Mouse (Mus musculus) cerebellum, postnatal 10 days (tissue): Measurements from ENCODE around the gene Tas2r135.

Experiments
- DNase-seq, 2 experiments: peaks; one replicate each; pipeline ENCODE4 v3.0.0; 2021; ENCODE audit warnings: mixed read lengths in 2 of 2

The Tas2r135 gene

DNA sequence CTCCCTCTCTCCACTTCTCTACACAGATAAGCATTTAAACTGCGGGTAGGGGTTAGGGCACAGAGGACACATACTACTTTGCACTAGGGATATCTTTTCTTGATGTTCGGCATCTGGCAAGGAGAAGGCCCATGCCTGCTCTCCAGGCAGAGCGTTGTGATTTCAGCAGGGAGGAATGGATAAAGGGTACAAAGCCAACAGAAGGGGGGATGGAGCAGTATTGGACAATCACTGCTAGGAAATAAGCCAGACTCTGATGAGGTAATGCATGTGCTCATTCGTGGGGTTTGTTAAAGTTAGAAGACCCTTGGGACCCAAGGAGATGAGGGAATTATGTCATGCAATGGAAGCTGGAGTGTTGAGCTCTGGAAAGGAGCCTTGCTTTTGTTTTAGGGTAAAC, 30.5 kb upstream of the Tas2r135 start:
- no peak for DNase-seq

DNA sequence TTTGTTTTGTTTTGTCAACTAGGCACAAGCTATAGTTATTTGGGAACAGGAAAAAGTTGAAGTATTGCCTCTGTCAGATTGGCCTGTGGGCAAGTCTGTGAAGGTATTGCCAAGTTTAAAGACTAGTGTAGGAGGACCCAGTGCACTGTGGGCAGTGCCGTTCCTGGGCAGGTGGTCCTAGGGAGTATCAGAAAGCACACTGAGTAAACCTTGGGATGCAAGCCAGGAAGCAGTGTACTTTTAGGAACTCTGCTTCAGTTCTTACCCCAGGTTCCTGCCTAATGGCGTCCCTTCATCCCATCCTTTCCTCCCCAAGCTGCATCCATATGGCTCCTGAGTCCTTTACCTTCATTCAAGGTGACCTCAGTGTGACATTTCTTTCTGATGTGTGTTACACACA, 30.1 kb upstream of the Tas2r135 start:
- DNase-seq = no peak

DNA sequence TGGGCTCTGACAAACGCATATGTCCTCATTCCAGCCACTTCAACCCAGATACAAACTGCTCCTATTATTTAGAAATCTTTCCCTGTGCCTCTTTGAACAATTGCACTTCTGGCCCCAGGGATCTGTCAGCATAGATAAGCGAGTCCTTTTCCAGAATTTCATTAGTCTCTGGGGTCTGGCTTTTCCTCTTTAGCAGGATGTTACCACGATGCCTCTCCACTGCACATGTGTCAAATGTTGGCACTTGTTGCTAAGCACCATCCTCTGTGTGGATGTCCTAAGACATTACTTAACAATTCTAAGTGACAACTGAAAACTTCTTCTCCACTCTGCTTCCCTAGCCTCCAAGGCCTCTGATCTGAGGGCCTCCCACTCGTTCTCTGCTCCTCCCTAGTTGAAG, 29.2 kb upstream of the Tas2r135 start:
- no peak for DNase-seq

DNA sequence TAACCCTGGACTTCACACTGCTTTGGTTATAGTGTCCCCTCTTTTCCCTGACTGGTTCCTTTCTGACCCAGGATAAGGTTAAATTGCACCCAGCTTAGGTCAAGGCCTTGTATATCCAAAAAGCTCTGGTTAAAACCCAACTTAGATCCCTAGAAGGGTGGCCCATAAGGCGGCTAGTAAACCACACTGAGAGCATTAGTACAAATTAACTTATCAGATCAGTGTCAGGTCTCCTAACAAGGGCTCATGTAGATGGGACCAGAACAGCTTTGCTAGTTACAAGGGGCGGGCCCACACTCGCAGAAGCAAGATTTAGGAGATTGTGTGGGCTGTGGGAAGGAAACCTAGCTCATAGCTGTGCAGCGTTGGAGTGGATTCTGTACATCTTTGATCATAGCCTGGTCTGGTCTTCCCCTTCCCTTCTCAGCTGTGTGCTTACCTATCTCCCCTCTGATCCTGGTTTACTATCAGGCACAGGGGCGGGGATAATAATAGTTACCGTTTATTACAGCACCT, 28.7 kb upstream of the Tas2r135 start:
- DNase-seq = no peak

DNA sequence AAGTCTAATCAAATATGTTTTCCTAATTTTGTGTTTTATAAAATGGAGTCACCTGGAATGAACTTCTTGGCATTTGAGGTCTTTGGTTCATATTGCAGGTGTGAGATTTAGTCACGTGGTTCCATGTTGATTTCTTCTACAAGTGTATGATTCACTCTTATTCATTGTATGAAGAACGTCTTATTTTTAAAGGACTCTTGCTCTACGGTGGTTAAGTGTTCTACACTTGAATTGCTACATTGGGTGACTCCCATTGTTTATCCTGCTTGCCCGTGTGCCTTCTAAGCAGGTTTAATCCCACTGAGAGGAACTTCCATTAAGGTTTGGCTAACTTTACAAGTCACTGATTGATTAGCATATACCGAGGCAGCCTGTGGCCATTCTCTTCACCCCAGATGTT, 28.0 kb upstream of the Tas2r135 start:
- DNase-seq = no peak

DNA sequence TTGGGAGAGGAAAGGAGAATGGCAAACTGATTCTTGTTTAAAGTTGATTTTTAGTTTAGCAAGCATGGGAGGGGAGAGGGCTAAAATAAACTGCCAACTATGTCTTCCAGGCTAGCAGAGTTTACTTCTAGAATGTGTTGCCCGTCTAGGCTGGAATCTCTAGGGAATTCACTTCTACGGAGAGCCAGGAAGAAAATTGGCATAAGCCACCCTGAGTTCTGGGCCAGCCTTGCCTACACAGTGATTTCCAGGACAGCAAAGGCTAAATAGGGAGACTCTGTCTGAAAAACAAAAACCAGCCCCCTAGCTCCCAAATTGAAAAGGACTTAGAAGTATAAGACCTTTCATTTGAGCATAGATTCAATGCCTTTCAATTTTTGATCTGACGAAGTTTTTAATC, 25.7 kb upstream of the Tas2r135 start:
- DNase-seq = no peak

DNA sequence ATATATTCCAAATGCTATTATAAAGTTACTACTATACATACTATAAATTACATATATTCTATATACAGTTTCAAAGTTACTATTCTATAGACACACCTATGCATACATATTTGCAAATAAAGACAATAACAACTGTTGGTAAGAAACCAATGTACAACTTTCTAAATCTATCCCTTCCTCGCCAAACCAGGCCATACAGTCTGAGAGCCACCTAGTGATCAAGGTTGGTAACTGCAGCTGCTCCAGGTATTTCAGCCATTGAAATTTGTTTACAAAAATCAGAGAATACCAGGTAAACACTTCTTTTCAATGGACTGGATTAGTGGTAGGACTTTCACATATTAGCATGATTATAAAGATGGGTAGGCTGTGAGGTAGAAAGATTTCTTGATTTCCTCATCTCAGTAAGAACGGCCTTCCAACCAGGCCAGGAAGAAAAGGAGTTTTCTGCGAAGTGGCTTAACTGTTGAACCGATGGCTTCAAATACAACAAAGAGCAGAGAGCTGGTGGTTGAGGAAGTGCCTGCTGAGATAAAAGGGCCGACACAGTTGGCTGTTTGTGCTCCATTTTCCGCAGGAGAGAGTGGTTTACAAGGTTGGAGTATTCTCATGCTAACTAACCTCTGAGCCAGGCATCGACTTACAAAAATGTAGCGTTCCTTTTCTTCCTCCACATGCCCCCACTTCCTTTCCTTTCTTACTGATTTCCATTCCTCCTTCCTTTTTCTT, 24.7 kb upstream of the Tas2r135 start:
- peak; percentile 62 to 76 for DNase-seq

DNA sequence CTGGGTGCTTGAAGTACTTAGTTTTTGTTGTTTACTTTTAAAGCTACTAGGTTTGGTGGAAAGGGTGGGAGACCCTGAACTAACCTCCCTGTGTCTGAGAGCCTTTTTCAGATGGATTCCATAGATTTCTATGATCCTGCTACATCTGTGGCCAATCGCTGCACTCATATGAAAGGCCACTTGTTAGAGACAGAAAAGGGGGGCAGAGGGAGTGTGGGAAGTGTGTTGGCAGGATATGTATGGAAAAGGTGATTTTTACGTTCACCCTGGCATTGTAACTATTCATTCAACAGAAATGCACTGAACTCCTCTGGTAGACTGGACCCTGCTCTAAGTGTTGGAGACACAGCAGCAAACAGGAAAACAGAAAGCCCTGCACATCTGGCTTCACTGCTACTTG, 24.0 kb upstream of the Tas2r135 start:
- DNase-seq = no peak

DNA sequence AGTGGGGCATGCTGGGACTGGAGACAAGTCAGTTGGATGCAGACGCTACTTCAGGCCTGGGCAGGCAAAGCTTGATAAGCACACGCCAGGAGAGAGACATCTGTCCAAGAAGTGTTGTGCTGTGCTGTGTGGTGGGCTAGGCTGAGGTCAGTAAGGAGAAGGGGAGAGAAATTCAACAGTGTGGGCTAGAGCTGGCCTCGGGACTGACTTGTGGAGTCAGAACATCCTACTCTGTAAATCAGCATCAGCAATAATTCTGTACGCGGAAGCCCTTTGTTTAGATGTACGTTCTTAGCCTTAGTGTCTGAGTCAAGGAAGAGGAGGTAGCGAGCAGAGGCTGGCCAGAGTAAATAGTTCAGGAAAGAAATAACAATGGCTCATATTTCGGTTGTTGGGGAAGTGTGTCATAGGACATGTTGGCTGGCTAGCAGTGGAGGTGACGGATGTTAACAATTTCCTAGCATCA, 23.3 kb upstream of the Tas2r135 start:
- no peak for DNase-seq

DNA sequence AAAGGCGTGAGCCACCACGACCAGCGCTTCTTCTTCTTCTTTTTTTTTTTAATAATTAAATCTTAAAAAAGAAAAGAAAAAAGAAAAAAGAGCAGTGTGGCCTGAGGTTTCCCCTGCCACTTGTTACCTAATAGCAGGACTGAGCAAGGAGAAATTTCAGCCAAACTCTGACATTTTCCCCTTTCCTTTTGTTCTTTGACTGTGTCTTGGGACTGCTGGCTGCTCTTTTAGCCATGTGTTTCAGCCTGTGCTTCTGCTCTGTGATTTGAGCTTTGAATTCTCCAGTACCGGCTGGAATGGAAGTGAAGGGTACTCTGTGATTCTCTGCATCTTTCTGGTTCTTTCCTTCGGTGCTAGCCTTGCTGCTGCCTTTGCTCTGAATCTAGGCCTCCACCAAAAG, 21.9 kb upstream of the Tas2r135 start:
- no peak for DNase-seq

DNA sequence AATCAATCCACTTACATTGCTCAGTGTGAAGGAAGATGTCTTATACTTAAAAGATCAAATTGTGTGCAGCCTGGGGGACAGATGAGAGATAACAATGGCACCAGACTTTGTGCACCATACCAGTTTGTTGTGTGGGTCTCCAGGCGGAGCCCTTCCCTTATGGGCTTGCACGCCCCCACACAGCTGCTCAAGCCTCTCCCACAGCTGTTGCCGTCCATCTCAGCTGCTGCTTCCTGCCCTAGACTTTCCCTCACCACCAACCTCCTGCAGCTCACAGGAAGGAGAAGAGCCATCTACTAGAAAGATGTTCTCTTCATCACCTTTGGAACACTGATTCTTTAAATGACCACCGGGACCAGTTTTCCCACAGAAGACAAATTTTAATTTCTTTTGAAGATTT, 19.6 kb upstream of the Tas2r135 start:
- no peak for DNase-seq

DNA sequence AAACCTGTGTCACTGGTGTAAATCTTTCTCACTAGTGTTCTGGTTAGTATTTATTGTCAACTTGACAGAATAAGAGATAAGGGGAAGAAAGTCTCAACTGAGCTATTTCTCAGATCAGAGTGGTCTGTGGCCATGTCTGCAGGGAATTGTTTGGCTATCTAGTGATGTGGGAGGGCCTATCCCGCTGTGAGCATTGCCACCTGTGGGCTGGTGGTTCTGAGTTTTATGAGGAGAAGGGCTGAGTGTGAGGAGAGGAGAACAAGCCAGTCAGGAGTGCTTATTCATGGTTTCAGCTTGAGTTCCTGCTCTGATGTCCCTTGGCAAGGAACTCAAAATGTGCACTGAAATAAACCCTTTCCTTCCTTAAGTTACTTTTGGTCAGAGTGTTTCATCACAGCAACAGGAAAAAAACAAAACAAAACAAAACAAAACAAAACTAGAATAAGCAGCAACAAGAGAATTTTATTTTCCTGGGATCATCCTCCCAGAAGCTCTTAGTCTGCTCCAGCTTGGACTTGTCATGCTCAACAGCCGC, 13.4 kb upstream of the Tas2r135 start:
- no peak for DNase-seq

DNA sequence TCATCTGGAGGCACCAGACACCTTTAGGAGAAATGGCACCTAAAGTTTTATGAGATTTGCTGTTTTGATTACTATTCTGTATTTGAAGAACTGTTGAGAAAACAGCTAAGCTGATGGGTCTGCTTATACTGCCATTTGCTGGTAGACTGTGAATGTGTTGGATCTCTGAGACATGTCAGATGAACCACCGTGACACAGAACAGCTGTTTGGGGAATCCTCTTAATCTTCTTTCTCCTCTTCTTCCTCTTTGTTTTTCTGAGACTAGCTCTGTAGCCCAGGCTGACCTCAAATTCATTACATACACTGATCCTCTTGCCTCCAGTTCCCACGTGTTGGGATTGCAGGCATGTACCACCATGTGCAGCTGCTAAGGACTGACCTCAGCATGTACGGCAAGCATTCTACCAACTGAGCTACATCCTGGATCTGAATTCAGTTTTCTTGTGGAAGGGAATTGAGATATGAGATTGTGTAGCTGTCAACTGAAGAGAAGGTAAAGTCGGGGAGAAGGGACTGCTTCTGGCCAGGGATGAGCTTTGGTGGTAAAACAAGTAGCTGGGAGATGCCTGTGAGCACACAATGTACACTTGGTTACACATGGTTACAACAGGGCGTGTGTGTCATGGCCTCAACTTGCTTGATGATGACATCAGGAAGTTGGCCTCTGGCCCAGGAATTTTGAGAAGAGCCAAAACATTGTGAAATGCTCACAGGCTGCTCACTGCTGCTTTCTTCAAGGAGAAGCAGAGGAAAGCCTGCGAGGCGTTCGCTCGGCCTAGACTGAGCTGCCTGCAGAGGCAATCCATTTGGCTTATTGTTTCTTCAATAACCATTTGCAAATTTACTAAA, 9.0 kb upstream of the Tas2r135 start:
- peak; percentile 57 to 62 for DNase-seq

DNA sequence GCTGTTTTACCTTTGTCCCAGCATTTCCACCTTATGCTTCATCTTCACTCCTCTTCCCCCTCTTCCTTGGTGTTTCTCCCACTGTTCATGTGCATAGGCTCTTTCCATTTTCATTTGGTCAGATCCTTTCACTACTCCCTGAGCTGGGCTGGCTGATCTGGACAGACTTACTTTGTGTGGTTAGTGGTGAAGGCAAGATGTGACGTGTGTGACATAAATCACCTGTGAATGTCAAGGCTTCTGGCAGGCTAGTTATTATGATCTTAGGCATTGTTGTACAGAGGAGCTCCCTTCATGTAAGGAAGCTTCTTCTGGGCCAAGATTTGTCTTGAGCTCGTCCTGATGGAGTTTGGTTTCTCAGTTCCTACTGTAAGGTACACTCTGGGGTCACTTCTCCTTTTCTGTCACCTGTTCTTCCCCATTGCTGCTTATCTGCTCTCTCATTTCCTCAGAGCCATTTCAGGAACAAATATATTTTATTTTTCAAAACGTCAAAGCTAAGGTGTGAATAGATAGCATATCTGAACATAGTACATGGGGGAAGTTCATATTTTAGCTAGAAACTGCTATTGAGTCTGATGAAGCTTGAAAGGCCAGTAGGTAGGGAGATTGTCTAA, 8.1 kb upstream of the Tas2r135 start:
- no peak for DNase-seq

DNA sequence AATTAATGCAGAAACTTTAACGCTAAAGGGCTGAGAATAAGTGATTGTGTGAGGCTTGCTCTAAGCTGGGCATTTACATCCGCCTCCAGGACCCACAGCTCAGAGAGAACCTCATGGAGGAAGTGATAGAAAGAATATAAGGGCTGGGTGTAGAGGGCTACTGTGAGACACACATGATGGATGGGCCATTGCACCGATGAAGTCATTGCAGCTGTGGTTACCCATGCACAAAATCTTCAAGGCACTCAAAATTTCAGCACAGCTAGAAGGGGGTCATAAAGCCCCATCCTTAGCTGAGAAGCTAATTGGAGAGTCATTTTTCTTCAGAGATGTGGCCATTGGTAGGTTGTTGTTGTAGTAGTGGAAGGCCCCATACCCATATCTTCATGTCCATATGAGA, 6.9 kb upstream of the Tas2r135 start:
- DNase-seq = no peak

DNA sequence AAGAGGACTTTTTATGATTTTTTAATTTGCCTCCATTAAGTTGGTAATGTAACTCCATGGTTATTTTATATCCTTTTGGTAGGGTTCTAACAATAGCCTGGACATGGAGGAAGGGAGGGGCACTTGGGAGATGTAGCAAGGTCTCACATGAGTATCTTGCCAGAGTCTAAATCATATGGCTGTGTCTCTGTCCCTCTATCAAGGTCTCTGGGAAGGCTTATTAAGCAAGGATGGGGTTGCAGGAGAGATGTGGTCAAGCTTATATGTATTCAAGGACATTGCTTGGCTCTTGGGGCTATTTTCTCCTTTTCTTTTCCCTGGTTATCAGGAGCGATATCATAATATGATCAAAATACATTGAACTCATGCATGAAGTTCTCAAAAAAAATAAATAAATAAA, 6.2 kb upstream of the Tas2r135 start:
- no peak for DNase-seq

DNA sequence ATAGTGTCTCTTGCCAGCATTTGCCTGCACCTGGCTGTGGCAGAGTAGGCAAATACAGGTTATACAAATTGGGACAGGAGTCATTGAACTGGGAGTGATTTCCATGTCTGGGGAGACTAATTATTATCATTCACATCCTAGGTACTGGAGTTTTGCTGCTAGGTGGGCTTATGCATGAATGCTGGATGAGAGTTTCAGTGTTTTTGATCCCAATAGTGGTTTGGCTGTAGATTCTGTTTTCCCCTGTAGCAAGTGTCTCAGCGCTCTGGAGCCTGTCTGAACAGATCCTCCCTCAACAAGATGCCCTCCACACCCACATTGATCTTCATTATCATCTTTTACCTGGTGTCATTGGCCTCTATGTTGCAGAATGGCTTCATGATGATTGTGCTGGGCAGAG, 5.3 kb upstream of the Tas2r135 start, which contains the start of gene Tas2r143:
Tas2r143 (plus strand) TSS at position 301 of the 400 bp plus-strand sequence.
- no peak for DNase-seq

DNA sequence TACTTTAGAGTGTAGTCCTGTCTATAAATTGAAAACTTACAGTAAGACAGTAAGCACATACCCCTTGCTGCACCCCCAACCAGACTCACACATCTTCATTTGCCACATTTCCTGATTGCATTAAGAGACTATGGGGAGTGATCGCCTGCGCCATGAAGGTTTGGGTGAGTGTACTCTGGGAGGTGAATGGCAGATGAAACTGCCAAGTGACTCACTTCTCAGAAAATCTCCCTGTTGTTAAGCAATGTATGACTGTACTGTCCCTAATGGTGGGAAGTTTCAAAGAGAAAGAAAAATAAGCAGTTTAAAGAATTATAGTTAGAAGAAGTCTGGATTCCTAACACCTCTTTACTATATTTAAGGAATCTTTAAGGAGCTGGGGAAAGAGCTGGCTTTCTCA, 14.2 kb downstream of the Tas2r135 start:
- DNase-seq = no peak

DNA sequence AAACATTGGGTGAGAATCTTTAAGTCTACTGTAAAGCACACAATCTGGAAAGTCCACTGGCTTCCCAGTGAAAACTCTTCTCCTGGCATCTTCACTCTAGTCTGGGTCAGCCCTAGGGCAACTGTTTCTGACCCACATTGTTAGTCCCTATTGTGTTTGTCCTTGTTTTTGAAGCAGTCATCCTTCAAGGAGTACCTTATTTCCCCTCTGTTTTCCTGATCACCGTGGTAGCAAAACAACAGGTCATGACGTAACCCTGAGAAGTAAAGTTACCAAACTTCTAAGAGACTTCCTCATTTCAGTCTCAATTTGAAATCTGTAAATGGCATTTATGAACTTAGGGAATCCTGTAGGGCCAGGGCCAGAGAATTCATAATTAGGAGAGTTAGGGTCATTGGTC, 16.2 kb downstream of the Tas2r135 start:
- DNase-seq = no peak

DNA sequence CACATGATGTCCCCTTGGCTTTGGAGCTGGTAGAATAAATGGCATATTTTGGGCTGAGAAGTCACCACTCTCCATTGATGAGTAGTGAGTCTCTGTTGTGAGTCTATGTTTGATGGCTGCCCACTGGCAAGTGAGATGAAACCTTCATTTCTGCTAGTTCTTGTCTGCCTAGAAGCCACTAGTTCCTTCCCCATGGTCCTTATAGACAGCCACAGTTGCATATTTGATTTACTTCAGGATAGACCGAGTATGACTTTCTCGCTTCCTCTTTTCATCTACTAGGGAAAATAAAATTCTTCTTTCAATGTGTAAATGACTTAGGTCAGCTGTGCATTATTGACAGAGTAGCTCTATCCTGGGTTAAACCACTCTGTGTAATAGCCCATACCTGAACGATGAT, 19.2 kb downstream of the Tas2r135 start:
- no peak for DNase-seq

DNA sequence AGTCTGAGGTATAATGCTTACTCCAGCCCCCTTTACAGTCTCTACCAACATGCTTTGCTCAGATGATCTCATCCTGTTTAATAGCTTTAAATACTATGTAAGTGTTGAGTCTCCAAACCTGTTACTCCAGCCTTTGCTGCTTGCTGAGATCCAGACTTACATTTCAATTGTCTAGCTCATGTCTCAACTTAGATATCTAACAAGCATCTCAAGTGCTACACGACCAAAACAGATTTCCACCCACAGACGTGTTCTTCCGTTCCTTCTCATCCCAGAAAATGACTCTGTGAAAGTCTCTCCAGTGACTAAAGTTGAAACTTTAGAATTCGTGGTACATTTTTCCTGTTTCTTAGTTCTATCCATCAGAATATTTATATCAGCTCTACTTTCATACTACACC, 21.1 kb downstream of the Tas2r135 start:
- DNase-seq = no peak

DNA sequence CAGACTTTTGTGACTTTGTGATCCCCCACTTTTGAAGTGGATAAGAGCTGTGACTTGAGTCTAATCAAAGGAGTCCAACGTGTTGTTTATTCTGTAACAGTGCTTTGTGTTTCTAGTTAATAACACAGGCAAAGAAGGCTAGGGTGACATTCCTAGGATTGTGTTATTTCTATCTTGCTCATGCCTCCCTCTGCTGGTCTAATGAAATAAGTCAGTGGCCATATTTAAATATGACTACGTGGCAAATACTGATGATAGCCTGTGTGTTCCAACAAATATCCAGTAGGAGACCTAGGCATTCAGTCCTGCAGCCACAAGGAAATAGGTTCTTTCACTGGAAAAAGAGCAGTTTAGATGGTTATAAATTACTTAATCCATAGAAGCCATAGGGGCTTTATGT, 28.3 kb downstream of the Tas2r135 start:
- no peak for DNase-seq

DNA sequence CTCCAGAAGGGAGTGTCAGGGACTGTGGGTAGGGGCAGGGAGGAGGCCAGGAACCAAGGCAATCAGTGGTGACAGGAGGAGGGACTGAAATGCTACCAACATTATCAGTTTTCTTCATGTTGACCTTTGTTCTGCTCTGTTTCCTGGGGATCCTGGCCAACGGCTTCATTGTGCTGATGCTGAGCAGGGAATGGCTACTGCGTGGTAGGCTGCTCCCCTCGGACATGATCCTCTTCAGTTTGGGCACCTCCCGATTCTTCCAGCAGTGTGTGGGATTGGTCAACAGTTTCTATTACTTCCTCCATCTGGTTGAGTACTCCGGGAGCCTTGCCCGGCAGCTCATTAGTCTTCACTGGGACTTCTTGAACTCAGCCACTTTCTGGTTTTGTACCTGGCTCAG, 29.2 kb downstream of the Tas2r135 start, which contains the start of gene Tas2r126:
Tas2r126 (plus strand) TSS at position 90 of the 400 bp plus-strand sequence.
- DNase-seq = no peak
